Mouse (Mus musculus) mouse trophoblast stem cell (cell line): ENCODE measurements around the gene Zfp451.

ENCODE experiments used
- in situ Hi-C, 2 experiments: fragments of 300-500 bp; cut with MseI, MboI; formaldehyde crosslinking; loops; 2 replicates in 1 of 2; 3 replicates in 1 of 2; pipeline ENCODE4 v1.15.1; 2025

Gene Zfp451

GRCm38 (mm10) chr1:33719733-33720225 lies 94.6 kb downstream of the Zfp451 start, which contains the start of gene Rab23:
TSS of gene Rab23 (plus strand) at chr1:33719887.
- in situ Hi-C loops: no loop called here

GRCm38 (mm10) chr1:33717636-33718035 lies 96.8 kb downstream of the Zfp451 start:
- in situ Hi-C loops: no loop called here

GRCm38 (mm10) chr1:33714796-33715195 lies 99.6 kb downstream of the Zfp451 start:
- in situ Hi-C loops: no loop called here

GRCm38 (mm10) chr1:33712026-33712425 lies 102.4 kb downstream of the Zfp451 start:
- in situ Hi-C loops: no loop called here
